Mouse (Mus musculus) spleen, adult 18-20 months (tissue): Measurements from ENCODE around the gene Mettl3.

Experiments
- DNase-seq, 2 experiments: peaks; one replicate each; pipeline ENCODE4 v3.0.0; 2022; ENCODE audit warnings: mixed read lengths in 2 of 2

Gene Mettl3

DNA sequence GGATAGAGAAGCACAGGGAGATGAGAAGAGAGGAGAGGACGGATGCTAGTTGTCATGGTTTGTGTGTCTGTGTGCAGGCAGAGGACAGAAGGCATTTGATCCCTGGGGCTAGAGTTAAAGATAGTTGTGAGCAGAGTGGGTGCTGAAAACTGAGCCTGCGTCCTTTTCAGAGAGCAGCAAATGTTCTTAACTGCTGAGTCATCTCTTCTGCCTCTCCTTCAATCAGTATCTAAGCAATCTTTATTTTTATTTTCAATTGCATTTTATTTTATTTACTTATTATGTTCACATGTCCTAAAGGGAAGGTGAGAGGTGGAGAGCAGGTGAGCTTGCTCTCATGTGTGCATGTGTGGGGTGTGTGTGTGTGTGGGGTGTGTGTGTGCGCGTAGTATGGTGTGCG lies 21.3 kb downstream of the Mettl3 start:
- no peak for DNase-seq

DNA sequence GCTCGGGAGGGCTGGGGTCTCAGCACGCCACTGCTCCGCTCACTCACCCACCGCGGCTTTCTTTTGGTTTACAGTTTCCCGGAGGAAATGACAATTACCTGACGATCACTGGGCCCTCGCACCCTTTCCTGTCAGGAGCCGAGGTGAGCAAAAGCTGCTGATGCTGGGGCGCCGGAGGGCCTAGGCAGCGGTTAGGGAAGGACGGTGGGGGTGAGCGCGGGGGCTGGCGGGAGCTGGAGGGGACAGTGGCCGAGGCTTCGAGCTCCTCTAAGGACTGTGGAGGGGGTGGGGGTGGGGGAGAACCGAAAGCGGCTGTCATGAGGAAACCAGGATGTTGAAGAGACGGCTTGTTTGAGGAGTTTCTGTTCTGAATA lies 25.2 kb downstream of the Mettl3 start:
- DNase-seq, result no peak

DNA sequence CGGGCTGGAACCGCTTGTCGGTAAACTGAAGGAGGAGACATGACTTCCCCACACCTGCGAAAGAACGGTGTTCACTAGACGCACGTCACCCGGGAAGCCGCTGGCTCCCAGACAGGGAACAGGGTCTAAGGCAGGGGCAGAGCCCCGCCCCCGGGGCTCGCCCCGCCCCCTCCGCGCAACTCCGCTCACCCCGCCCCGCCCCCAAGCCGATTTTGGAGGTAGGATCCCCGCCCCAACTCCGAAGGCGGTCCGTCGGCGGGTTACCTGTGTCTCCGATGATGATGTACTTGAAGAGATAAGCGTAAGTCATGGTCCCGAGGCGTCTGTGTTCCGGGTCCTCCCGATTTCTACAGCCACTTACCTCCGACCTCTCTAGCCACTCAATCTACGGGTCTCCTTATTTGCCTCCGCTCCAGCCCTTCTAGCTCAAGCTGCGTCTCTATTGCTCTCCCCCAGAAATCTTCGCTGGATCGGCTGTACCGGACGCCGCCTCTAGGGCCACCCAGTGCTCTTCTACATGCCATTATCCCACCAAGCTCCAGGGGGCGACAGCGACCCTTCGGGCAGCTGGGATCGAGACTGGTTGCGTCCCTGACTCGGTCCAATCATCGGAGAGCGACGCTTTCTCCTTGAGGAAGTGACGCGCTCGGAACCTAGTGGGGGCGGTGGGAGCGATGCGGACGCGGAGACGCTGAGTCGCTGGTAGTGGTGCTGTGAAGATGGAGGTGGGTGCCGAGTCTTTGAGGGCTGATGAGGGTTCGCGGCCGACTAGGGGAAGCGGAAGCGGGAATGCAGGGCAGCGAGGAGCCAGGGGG lies 25.8 kb downstream of the Mettl3 start, which contains the start of the genes Tox4 and Rab2b:
Gene Tox4 (plus strand): TSS at position 215 of the 815 bp plus-strand sequence.
Gene Rab2b (minus strand): TSS at position 614 of the 815 bp plus-strand sequence.
- peak; percentile 96 to 97 for DNase-seq

- DNase-seq, result no peak
Measured at GRCm38 (mm10) chr14:52277210-52277609, 27.7 kb downstream of the Mettl3 start.

- DNase-seq, result no peak
Measured at GRCm38 (mm10) chr14:52272781-52273180, 32.1 kb downstream of the Mettl3 start.

GRCm38 (mm10) chr14:52257484-52258213 lies 47.3 kb downstream of the Mettl3 start, which contains the start of gene Chd8:
Chd8 (minus strand) TSS chr14:52257780.
- peak; percentile 96 to 97 for DNase-seq

DNA sequence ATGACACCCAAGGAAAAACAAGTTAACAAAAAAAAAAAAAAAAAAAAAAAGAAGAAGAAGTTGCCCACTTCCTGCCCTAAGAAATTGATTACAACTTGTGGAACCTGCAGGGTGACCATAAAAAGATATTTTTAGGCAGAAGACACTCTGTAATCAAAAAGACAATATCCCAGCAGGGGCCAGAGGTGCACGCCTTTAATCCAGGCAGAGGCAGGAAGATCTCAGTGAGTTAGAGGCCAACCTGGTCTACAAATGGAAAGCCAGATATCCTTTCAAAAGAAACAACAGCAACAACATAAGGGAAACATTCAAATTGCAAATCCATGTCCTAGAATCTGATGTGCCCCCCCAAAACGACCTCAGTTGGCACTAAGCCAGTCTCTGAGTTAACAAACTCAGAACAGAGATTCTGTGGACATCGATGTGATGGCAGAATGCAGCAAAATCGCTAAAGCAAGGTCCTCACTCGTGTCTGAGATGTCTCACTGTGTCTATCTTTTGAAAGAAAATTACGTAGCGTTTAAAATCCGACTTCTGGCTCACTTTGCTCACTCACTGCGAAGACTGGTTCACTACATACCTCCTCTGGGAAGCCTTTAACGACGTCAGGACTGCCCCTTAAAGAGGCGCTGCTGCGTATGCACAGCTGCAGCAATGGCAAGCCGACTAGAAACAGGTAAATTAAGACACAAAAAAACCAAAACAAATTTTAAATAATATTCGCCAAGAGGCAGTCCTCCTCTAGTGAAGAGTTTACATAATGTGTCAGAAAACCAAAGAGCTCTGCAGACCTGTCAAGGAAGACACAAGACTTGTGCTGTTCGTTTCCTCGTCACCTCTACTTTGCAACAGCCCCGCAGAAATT lies 48.4 kb downstream of the Mettl3 start:
- peak in 1 of 2 experiments; percentile 16 for DNase-seq

DNA sequence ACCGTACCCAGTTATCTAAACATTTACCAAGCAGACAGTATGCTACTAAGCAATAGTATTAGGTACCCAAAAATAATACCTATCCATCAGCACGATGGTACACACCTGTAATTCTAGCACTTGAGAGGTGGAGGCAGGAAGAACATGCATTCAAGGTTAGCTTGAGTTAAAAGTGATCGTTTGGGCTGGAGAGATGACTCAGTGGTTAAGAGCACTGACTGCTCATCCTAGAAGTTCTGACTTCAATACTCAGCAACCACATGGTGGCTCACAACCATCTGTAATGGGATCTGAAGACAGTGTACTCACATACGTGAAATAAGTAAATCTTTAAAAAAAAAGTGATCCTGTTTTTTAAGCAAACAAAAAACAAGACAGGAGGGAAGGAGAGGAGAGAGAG lies 58.8 kb downstream of the Mettl3 start:
- no peak for DNase-seq
